ENCODE assay signal across 19 mouse cellular contexts in genomic region chr12:24606166-24606565, GRCm38 (mm10). TPM values are rescaled to one million over a fixed set of nuclear protein-coding genes. Genes with fewer than 3 reads are reported as not detected.
"Had no signal": no experiment of that assay in that cellular context is flagged by ENCODE, and none has a peak within 500 bp of the region (broad histone marks: within the 10 kb centered on the region; RNA-seq: fewer than 3 reads in every experiment).

No protein-coding gene starts in this region.

- H3K36me3 ChIP-seq: liver, embryonic 13.5 days; neural tube, embryonic 12.5 days; neural tube, embryonic 15.5 days had no signal

- H3K4me3 ChIP-seq: layer of hippocampus, adult 2 months; left cerebral cortex, adult 2 months; liver, embryonic 13.5 days; neural tube, embryonic 12.5 days; neural tube, embryonic 15.5 days had no signal

- H3K4me1 ChIP-seq: liver, embryonic 13.5 days; neural tube, embryonic 12.5 days; neural tube, embryonic 15.5 days had no signal

- DNase-seq: kidney, adult 2 months; kidney, postnatal 25 days; layer of hippocampus, postnatal 36 days; liver, embryonic 13.5 days; lung, adult 2 months; lung, postnatal 14 days; lung, postnatal 4 days; midbrain, embryonic 14.5 days; right cerebral cortex, postnatal 14 days; right cerebral cortex, postnatal 4 days; thymus, postnatal 25 days had no signal

- H3K9ac ChIP-seq: liver, embryonic 13.5 days; neural tube, embryonic 12.5 days; neural tube, embryonic 15.5 days had no signal

- H3K27me3 ChIP-seq: liver, embryonic 13.5 days; neural tube, embryonic 12.5 days; neural tube, embryonic 15.5 days had no signal

- H3K4me2 ChIP-seq: liver, embryonic 13.5 days; midbrain, embryonic 11.5 days; neural tube, embryonic 12.5 days; neural tube, embryonic 15.5 days had no signal

- H3K9me3 ChIP-seq: liver, embryonic 13.5 days; neural tube, embryonic 12.5 days; neural tube, embryonic 15.5 days had no signal

- H3K27ac ChIP-seq: kidney, postnatal 0 days; layer of hippocampus, adult 2 months; left cerebral cortex, adult 2 months; liver, embryonic 13.5 days; neural tube, embryonic 12.5 days; neural tube, embryonic 15.5 days; stomach, postnatal 0 days had no signal

RNA-seq across cellular contexts. Expression of gene Grhl1, which starts 34.1 kb away (rescaled TPM):
- total RNA-seq: megakaryocyte-erythroid progenitor cell, adult 5-6 weeks had no signal
